Mouse (Mus musculus): ENCODE data around the gene Gm3250. TPM values are rescaled to one million over a fixed set of nuclear protein-coding genes. Genes with fewer than 3 reads are reported as not detected.

The Gm3250 gene
- polyA plus RNA-seq, 1 experiment from 2014 or later: not detected

DNA sequence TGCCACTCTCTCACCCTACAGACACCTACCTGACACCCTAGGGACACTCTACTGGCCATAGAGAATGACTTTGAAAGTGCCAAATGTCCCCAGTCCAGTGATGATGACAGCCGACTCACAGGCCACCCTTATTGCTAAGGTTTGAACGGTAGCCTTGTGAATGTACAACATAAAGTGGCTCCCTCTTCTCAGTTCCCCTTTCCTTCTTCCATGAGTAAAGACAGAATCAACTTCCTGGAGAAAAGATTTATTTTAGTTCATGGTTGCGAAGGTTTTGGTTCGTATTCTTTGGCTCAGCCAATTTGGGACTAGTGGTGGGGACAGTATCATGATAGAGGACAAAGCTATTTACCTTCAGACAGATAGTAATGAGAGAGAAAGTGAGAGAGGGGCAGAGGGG lies 43.4 kb downstream of the Gm3250 start:
- Histone ChIP-seq H3K27me3 (ENCODE audit: insufficient read depth, low read length) (no peaks in the 10 kb centered on the region), H3K4me2 (ENCODE audit: low read length) (no peak overlapping the region), H3K27ac (no peak overlapping the region), H3K4me1 (replicated peaks; ENCODE audit: insufficient read depth, low read length) (no peaks in the 10 kb centered on the region), H3K4me3 (replicated peaks; ENCODE audit: low read depth, low read length) (no peak overlapping the region), H3K36me3 (ENCODE audit: insufficient read depth, low read length) (no peaks in the 10 kb centered on the region), H3K9ac (ENCODE audit: low read depth, low read length) (no peak overlapping the region), H3K9me3 (replicated peaks; ENCODE audit: low read length) (no peaks in the 10 kb centered on the region)
- no peak for TF ChIP-seq CTCF (IDR thresholded peaks at IDR 0.05; ENCODE audit: low read depth)
- WGBS: 83% methylated on average over 4 of the region's 4 CpGs
- DNase-seq (ENCODE audit: low spot score) (no peak), ATAC-seq (replicated peaks; ENCODE audit: low FRiP score, low read depth) (no peak)

DNA sequence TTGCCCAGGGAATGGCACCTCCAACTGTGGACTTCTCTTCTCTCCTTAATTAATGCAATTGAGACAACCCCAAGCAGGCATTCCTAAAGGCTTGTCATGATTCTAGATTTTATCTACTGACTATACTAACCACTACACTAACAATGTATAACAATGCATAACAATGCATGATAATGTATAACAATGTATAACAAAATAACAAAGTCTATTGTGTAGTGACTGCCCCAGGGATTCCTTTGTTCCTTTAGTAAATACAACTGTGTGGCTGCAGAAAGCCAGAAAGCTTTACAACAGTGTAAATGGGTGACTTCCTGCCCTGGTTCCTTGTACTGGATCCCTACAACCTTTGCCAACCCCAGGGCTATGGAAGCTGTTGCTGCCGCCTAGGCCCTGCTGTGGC lies 46.4 kb downstream of the Gm3250 start:
- Histone ChIP-seq H3K4me2 (ENCODE audit: low read length) (no peak overlapping the region), H3K27me3 (ENCODE audit: insufficient read depth, low read length) (no peaks in the 10 kb centered on the region), H3K9me3 (replicated peaks; ENCODE audit: low read length) (no peaks in the 10 kb centered on the region), H3K36me3 (ENCODE audit: insufficient read depth, low read length) (no peaks in the 10 kb centered on the region), H3K4me3 (replicated peaks; ENCODE audit: low read depth, low read length) (no peak overlapping the region), H3K9ac (ENCODE audit: low read depth, low read length) (no peak overlapping the region), H3K27ac (no peak overlapping the region), H3K4me1 (replicated peaks; ENCODE audit: insufficient read depth, low read length) (no peaks in the 10 kb centered on the region)
- WGBS: 91% methylated on average over 1 of the region's 1 CpGs
- ATAC-seq (replicated peaks; ENCODE audit: low FRiP score, low read depth) (no peak), DNase-seq (ENCODE audit: low spot score) (no peak)
- no peak for TF ChIP-seq CTCF (IDR thresholded peaks at IDR 0.05; ENCODE audit: low read depth)

Other genes with a start within 250 kb of the Gm3250 start
- gene Pttg1ip, start 200.8 kb downstream of the Gm3250 start, polyA plus RNA-seq (2015; fragmentation: Nextera tagmentation; extraction: Ambion mirVana): 210 and 216 TPM in 2 replicates
- 313 and 335 TPM in 2 replicates for gene Sumo3, start 176.4 kb downstream of the Gm3250 start, polyA plus RNA-seq (2015; fragmentation: Nextera tagmentation; extraction: Ambion mirVana)
- 13.1 and 15.2 TPM in 2 replicates for gene Gm49325, start 176.3 kb downstream of the Gm3250 start, polyA plus RNA-seq (2015; fragmentation: Nextera tagmentation; extraction: Ambion mirVana)
- gene Ube2g2, start 160.3 kb downstream of the Gm3250 start, polyA plus RNA-seq (2015; fragmentation: Nextera tagmentation; extraction: Ambion mirVana): 51.4 and 53.5 TPM in 2 replicates
- gene Tspear, start 96.0 kb downstream of the Gm3250 start, polyA plus RNA-seq (2015; fragmentation: Nextera tagmentation; extraction: Ambion mirVana): 0.41 and 0.43 TPM in 2 replicates
- gene Gm19402, start 91.8 kb downstream of the Gm3250 start, polyA plus RNA-seq (2015; fragmentation: Nextera tagmentation; extraction: Ambion mirVana): not detected in 2 replicates
- not detected in 2 replicates for gene Gm9508, start 85.3 kb downstream of the Gm3250 start, polyA plus RNA-seq (2015; fragmentation: Nextera tagmentation; extraction: Ambion mirVana)
- gene Gm10272, start 75.9 kb downstream of the Gm3250 start, polyA plus RNA-seq (2015; fragmentation: Nextera tagmentation; extraction: Ambion mirVana): not detected in 2 replicates
- gene Gm10024, start 71.1 kb downstream of the Gm3250 start, polyA plus RNA-seq (2015; fragmentation: Nextera tagmentation; extraction: Ambion mirVana): not detected in 2 replicates
- not detected in 2 replicates for gene Gm10142, start 66.7 kb downstream of the Gm3250 start, polyA plus RNA-seq (2015; fragmentation: Nextera tagmentation; extraction: Ambion mirVana)
- gene Krtap12-1, start 61.9 kb downstream of the Gm3250 start, polyA plus RNA-seq (2015; fragmentation: Nextera tagmentation; extraction: Ambion mirVana): not detected in 2 replicates
- not detected in 2 replicates for gene Gm10100, start 56.1 kb downstream of the Gm3250 start, polyA plus RNA-seq (2015; fragmentation: Nextera tagmentation; extraction: Ambion mirVana)
- gene Gm18596, start 39.9 kb downstream of the Gm3250 start, polyA plus RNA-seq (2015; fragmentation: Nextera tagmentation; extraction: Ambion mirVana): not detected in 2 replicates
- gene Gm9736, start 31.2 kb downstream of the Gm3250 start, polyA plus RNA-seq (2015; fragmentation: Nextera tagmentation; extraction: Ambion mirVana): not detected in 2 replicates
- gene Gm3233, start 22.9 kb downstream of the Gm3250 start, polyA plus RNA-seq (2015; fragmentation: Nextera tagmentation; extraction: Ambion mirVana): not detected in 2 replicates
- gene Gm3238, start 11.2 kb downstream of the Gm3250 start, polyA plus RNA-seq (2015; fragmentation: Nextera tagmentation; extraction: Ambion mirVana): not detected in 2 replicates
- gene Gm7138, start 5.6 kb downstream of the Gm3250 start, polyA plus RNA-seq (2015; fragmentation: Nextera tagmentation; extraction: Ambion mirVana): not detected in 2 replicates
- gene Gm7137, start 5.7 kb upstream of the Gm3250 start, polyA plus RNA-seq (2015; fragmentation: Nextera tagmentation; extraction: Ambion mirVana): not detected in 2 replicates
- gene Gm9639, start 12.5 kb upstream of the Gm3250 start, polyA plus RNA-seq (2015; fragmentation: Nextera tagmentation; extraction: Ambion mirVana): not detected in 2 replicates
- not detected in 2 replicates for gene Gm19668, start 16.6 kb upstream of the Gm3250 start, polyA plus RNA-seq (2015; fragmentation: Nextera tagmentation; extraction: Ambion mirVana)
- not detected in 2 replicates for gene Gm9507, start 29.3 kb upstream of the Gm3250 start, polyA plus RNA-seq (2015; fragmentation: Nextera tagmentation; extraction: Ambion mirVana)
- not detected in 2 replicates for gene Gm2696, start 32.1 kb upstream of the Gm3250 start, polyA plus RNA-seq (2015; fragmentation: Nextera tagmentation; extraction: Ambion mirVana)
- not detected in 2 replicates for gene Krtap10-4, start 44.6 kb upstream of the Gm3250 start, polyA plus RNA-seq (2015; fragmentation: Nextera tagmentation; extraction: Ambion mirVana)
- not detected in 2 replicates for gene Krtap10-10, start 53.4 kb upstream of the Gm3250 start, polyA plus RNA-seq (2015; fragmentation: Nextera tagmentation; extraction: Ambion mirVana)
- gene Gm36176, start 64.3 kb upstream of the Gm3250 start, polyA plus RNA-seq (2015; fragmentation: Nextera tagmentation; extraction: Ambion mirVana): not detected in 2 replicates
- not detected in 2 replicates for gene Gm10318, start 70.3 kb upstream of the Gm3250 start, polyA plus RNA-seq (2015; fragmentation: Nextera tagmentation; extraction: Ambion mirVana)
- not detected in 2 replicates for gene Gm3285, start 79.4 kb upstream of the Gm3250 start, polyA plus RNA-seq (2015; fragmentation: Nextera tagmentation; extraction: Ambion mirVana)
- 2.9 and 3.0 TPM in 2 replicates for gene Lrrc3, start 120.0 kb upstream of the Gm3250 start, polyA plus RNA-seq (2015; fragmentation: Nextera tagmentation; extraction: Ambion mirVana)
- gene Trpm2, start 188.0 kb upstream of the Gm3250 start, polyA plus RNA-seq (2015; fragmentation: Nextera tagmentation; extraction: Ambion mirVana): 0.20 and 0.40 TPM in 2 replicates
- gene 1810043G02Rik, start 196.0 kb upstream of the Gm3250 start, polyA plus RNA-seq (2015; fragmentation: Nextera tagmentation; extraction: Ambion mirVana): 29.8 and 32.0 TPM in 2 replicates
- 78.8 and 86.6 TPM in 2 replicates for gene Pfkl, start 227.5 kb upstream of the Gm3250 start, polyA plus RNA-seq (2015; fragmentation: Nextera tagmentation; extraction: Ambion mirVana)

Measured in kidney, postnatal 0 days (tissue).